Mouse (Mus musculus) G1E (cell line): ENCODE measurements around the gene Tifa. TPM values are rescaled to one million over a fixed set of nuclear protein-coding genes. Genes with fewer than 3 reads are reported as not detected.

Experiments used
- ATAC-seq: 2 replicates; pipeline ENCODE4 v1.8.0; 2016; ENCODE audit warnings: mild to moderate bottlenecking; ENCODE audit not compliant: insufficient number of reproducible peaks, poor library complexity, low FRiP score, severe bottlenecking; ENCODE audit errors: extremely low read depth
- DNase-seq: peaks from one replicate; pipeline ENCODE4 v3.0.0; 2012; ENCODE audit warnings: low spot score
- H3K27me3 ChIP-seq: 2 replicates; pipeline ENCODE4 v1.6.1; 2012; ENCODE audit warnings: mild to moderate bottlenecking, low read length, inconsistent platforms; ENCODE audit not compliant: insufficient read depth
- H3K36me3 ChIP-seq: replicated peaks from 2 replicates; pipeline ENCODE3; 2012; ENCODE audit warnings: mild to moderate bottlenecking, inconsistent platforms
- H3K4me1 ChIP-seq: 2 replicates; pipeline ENCODE4 v1.6.1; 2012; ENCODE audit warnings: low read depth, low read length, inconsistent platforms, mixed read lengths; ENCODE audit not compliant: insufficient read depth
- H3K4me3 ChIP-seq: 2 replicates; pipeline ENCODE4 v1.5.1; 2012; ENCODE audit warnings: low read depth, mild to moderate bottlenecking, inconsistent platforms, low read length, moderate library complexity, mixed read lengths
- H3K9me3 ChIP-seq: replicated peaks from 2 replicates; pipeline ENCODE4 v1.6.1; 2012; ENCODE audit warnings: inconsistent platforms
- CTCF ChIP-seq: IDR thresholded peaks from 2 replicates; pipeline ENCODE4 v1.5.1; 2012; ENCODE audit warnings: low read depth, low read length, inconsistent platforms, mixed read lengths
- GATA1 ChIP-seq: IDR thresholded peaks from 2 replicates; pipeline ENCODE4 v1.6.1; 2012; ENCODE audit warnings: borderline replicate concordance, low read length, inconsistent platforms, mixed read lengths
- GATA2 ChIP-seq: IDR thresholded peaks from 2 replicates; pipeline ENCODE4 v1.6.1; 2012; ENCODE audit warnings: low read depth, low read length, inconsistent platforms, borderline replicate concordance
- POLR2AphosphoS5 ChIP-seq: IDR thresholded peaks from 2 replicates; pipeline ENCODE4 v1.6.1; 2012; ENCODE audit warnings: low read depth, low read length, inconsistent platforms; ENCODE audit not compliant: insufficient replicate concordance
- TAL1 ChIP-seq: conservative IDR thresholded peaks from 2 replicates; pipeline ENCODE4 v1.6.1; 2012; ENCODE audit warnings: low read depth, low read length, inconsistent platforms, mixed read lengths
- polyA plus RNA-seq: library from polyadenylated mRNA; stranded (reverse); fragments of >175 nt; gene quantifications from 2 replicates; pipeline ENCODE4 v1.2.3, GENCODE M21; 2012
- total RNA-seq, 2 experiments: library from RNA; stranded (forward) in 1 of 2; stranded (reverse) in 1 of 2; fragments of 200-1000 nt in 1 of 2; fragments of >200 nt in 1 of 2; fragmentation: Nextera tagmentation in 1 of 2; gene quantifications; 2 replicates each; pipeline ENCODE4 v1.2.3; 2014 to 2017

The Tifa gene
- total and polyA plus RNA-seq, 3 experiments: 7.4 to 20.1 (median 11.5) TPM

- Histone ChIP-seq H3K4me3 (no peak overlapping the region), H3K36me3 (peaks cover 63% of the 10 kb centered on the region), H3K4me1 (peaks cover 58% of the 10 kb centered on the region), H3K27me3 (no peaks in the 10 kb centered on the region), H3K9me3 (no peaks in the 10 kb centered on the region)
- DNase-seq (no peak), ATAC-seq (no peak)
- TF ChIP-seq TAL1 (no peak), GATA1 (no peak), POLR2AphosphoS5 (no peak), GATA2 (no peak), CTCF (no peak)
Observed at GRCm38 (mm10) chr3:127830183-127830582, 40.6 kb downstream of the Tifa start.

- Histone ChIP-seq H3K36me3 (peaks cover 65% of the 10 kb centered on the region), H3K9me3 (no peaks in the 10 kb centered on the region), H3K27me3 (no peaks in the 10 kb centered on the region), H3K4me1 (peaks cover 60% of the 10 kb centered on the region), H3K4me3 (no peak overlapping the region; the same call in 1 of the 2 replicates)
- ATAC-seq (peak; percentile 55), DNase-seq (peak; percentile 20)
- TF ChIP-seq POLR2AphosphoS5: no peak
- TF ChIP-seq GATA2: no peak
- no peak; the same call in 1 of the 2 replicates for TF ChIP-seq TAL1
- no peak for TF ChIP-seq GATA1
- TF ChIP-seq CTCF: no peak
Observed at GRCm38 (mm10) chr3:127831079-127831478, 41.5 kb downstream of the Tifa start.

- H3K36me3 ChIP-seq: peaks cover 49% of the 10 kb centered on the region
- no peaks in the 10 kb centered on the region for H3K27me3 ChIP-seq
- no peak overlapping the region for H3K4me3 ChIP-seq
- H3K9me3 ChIP-seq: no peaks in the 10 kb centered on the region
- DNase-seq (no peak), ATAC-seq (no peak)
- TF ChIP-seq GATA2 (no peak), GATA1 (no peak), POLR2AphosphoS5 (no peak), TAL1 (no peak), CTCF (no peak)
- peaks cover 62% of the 10 kb centered on the region for H3K4me1 ChIP-seq
Observed at GRCm38 (mm10) chr3:127834040-127834439, 44.4 kb downstream of the Tifa start.

- Histone ChIP-seq H3K27me3 (no peaks in the 10 kb centered on the region), H3K36me3 (peaks cover 38% of the 10 kb centered on the region), H3K4me3 (no peak overlapping the region; the same call in 1 of the 2 replicates), H3K9me3 (no peaks in the 10 kb centered on the region), H3K4me1 (peaks cover 59% of the 10 kb centered on the region)
- no peak for TF ChIP-seq TAL1
- ATAC-seq: peak; percentile 15; the same call in 1 of the 2 replicates
- no peak for DNase-seq
Observed at GRCm38 (mm10) chr3:127835594-127835993, 46.0 kb downstream of the Tifa start.

- no peak for TF ChIP-seq GATA1
- no peak for TF ChIP-seq CTCF
- TF ChIP-seq TAL1: no peak
- TF ChIP-seq POLR2AphosphoS5: no peak
- no peak for TF ChIP-seq GATA2
- peaks cover 48% of the 10 kb centered on the region for H3K4me1 ChIP-seq
- no peak for ATAC-seq
- no peaks in the 10 kb centered on the region for H3K27me3 ChIP-seq
- H3K4me3 ChIP-seq: peak overlapping the region; percentile 95
- DNase-seq: peak; percentile 19
- peaks cover 29% of the 10 kb centered on the region for H3K36me3 ChIP-seq
- H3K9me3 ChIP-seq: no peaks in the 10 kb centered on the region
Observed at GRCm38 (mm10) chr3:127836798-127837153, 47.2 kb downstream of the Tifa start.

- TF ChIP-seq TAL1 (no peak), GATA2 (no peak)
- DNase-seq (peak; percentile 87), ATAC-seq (peak; percentile 89)
- no peaks in the 10 kb centered on the region for H3K9me3 ChIP-seq
- peak within 1 kb of the TSS; percentile 95 for H3K4me3 ChIP-seq
- H3K27me3 ChIP-seq: no peaks in the 10 kb centered on the region
- H3K36me3 ChIP-seq: peaks cover 25% of the 10 kb centered on the region
- H3K4me1 ChIP-seq: peaks cover 44% of the 10 kb centered on the region
Observed at GRCm38 (mm10) chr3:127837154-127837865, 47.7 kb downstream of the Tifa start, which contains the start of gene Ap1ar. Gene Ap1ar (minus strand): TSS chr3:127837523.
